Mouse (Mus musculus) ES-E14 (cell line): ENCODE results near the gene Tma7. TPM values are rescaled to one million over a fixed set of nuclear protein-coding genes. Genes with fewer than 3 reads are reported as not detected.

Experiments used
- DNase-seq: peaks from one replicate; pipeline ENCODE4 v3.0.0-alpha.2; 2013; ENCODE audit warnings: low read depth, low spot score
- H3K27ac ChIP-seq: 2 replicates; pipeline ENCODE4 v1.5.1; 2012; ENCODE audit warnings: low read depth, mild to moderate bottlenecking, low read length, moderate library complexity, mixed read lengths; ENCODE audit not compliant: poor library complexity, insufficient read depth, severe bottlenecking
- H3K36me3 ChIP-seq: 2 replicates; pipeline ENCODE4 v1.6.1; 2012; ENCODE audit warnings: mild to moderate bottlenecking, low read length, moderate library complexity, mixed read lengths; ENCODE audit not compliant: control insufficient read depth, poor library complexity, insufficient read depth, severe bottlenecking
- H3K4me1 ChIP-seq, 2 experiments: fragments of 150-350 bp in 1 of 2; sonication (generic) in 1 of 2; 2 replicates each; pipeline ENCODE4 v1.6.1; 2012; ENCODE audit warnings: low read length in 2 of 2, mild to moderate bottlenecking in 1 of 2, mixed read lengths in 1 of 2; ENCODE audit not compliant: control insufficient read depth in 2 of 2, insufficient read depth in 2 of 2, poor library complexity in 1 of 2
- H3K4me3 ChIP-seq, 2 experiments: fragments of 150-350 bp in 1 of 2; sonication (generic) in 1 of 2; 2 replicates each; pipeline ENCODE4 v1.5.1; 2012; ENCODE audit warnings: low read length in 2 of 2, low read depth in 1 of 2, mild to moderate bottlenecking in 1 of 2, mixed read lengths in 1 of 2; ENCODE audit not compliant: insufficient read depth in 1 of 2, poor library complexity in 1 of 2, severe bottlenecking in 1 of 2
- H3K9ac ChIP-seq: 2 replicates; pipeline ENCODE4 v1.6.1; 2012; ENCODE audit warnings: low read depth, mild to moderate bottlenecking, low read length, mixed read lengths; ENCODE audit not compliant: poor library complexity, insufficient read depth, severe bottlenecking
- H3K9me3 ChIP-seq: fragments of 150-350 bp; sonication (generic); 2 replicates; pipeline ENCODE4 v1.6.1; 2012; ENCODE audit warnings: low read depth, mild to moderate bottlenecking, low read length; ENCODE audit not compliant: control insufficient read depth, insufficient read depth
- CHD2 ChIP-seq: IDR thresholded peaks from 2 replicates; pipeline ENCODE4 v1.6.1; 2014; ENCODE audit warnings: mild to moderate bottlenecking, low read depth, low read length, inconsistent platforms
- HCFC1 ChIP-seq: IDR thresholded peaks from 2 replicates; pipeline ENCODE4 v1.6.1; 2012; ENCODE audit warnings: low read length, inconsistent platforms, borderline replicate concordance; ENCODE audit not compliant: insufficient read depth
- MAFK ChIP-seq: IDR thresholded peaks from 2 replicates; pipeline ENCODE4 v1.6.1; 2014; ENCODE audit warnings: mild to moderate bottlenecking, low read depth, low read length, inconsistent platforms; ENCODE audit not compliant: insufficient read depth
- ZC3H11A ChIP-seq: IDR thresholded peaks from 2 replicates; pipeline ENCODE4 v1.6.1; 2012; ENCODE audit warnings: low read depth, mild to moderate bottlenecking, inconsistent platforms, low read length, borderline replicate concordance
- ZNF384 ChIP-seq: IDR thresholded peaks from 2 replicates; pipeline ENCODE4 v1.6.1; 2012; ENCODE audit warnings: low read depth, low read length, inconsistent platforms
- in situ Hi-C, 2 experiments: fragments of 600-800 bp; cut with MboI; formaldehyde crosslinking; loops; one replicate each; pipeline ENCODE4 v1.15.1; 2025; ENCODE audit warnings: low sequenced_read_pairs in 2 of 2, inconsistent platforms in 1 of 2; ENCODE audit not compliant: unreplicated experiment in 2 of 2
- total RNA-seq: library from RNA; depleted of rRNA; stranded (reverse); fragments of 300-350 nt; gene quantifications from 2 replicates; pipeline ENCODE4 v1.2.3, GENCODE M21; 2012

The Tma7 gene
- total RNA-seq, 1 experiment: 347 TPM

GRCm38 (mm10) chr9:109032435-109032834 lies 50.0 kb downstream of the Tma7 start:
- Histone ChIP-seq H3K4me1 (peaks cover 0 to 12% of the 10 kb centered on the region in 2 experiments; a peak in 1 of 4 replicates), H3K27ac (no peak overlapping the region), H3K9ac (no peak overlapping the region), H3K4me3 (no peak overlapping the region), H3K36me3 (no peaks in the 10 kb centered on the region), H3K9me3 (no peaks in the 10 kb centered on the region)
- TF ChIP-seq ZNF384 (no peak), CHD2 (no peak), ZC3H11A (no peak), HCFC1 (no peak), MAFK (no peak)
- in situ Hi-C loops: no loop called here
- no peak for DNase-seq

GRCm38 (mm10) chr9:109031686-109032085 lies 50.7 kb downstream of the Tma7 start:
- H3K9ac ChIP-seq: no peak overlapping the region
- H3K9me3 ChIP-seq: no peaks in the 10 kb centered on the region
- no peak overlapping the region for H3K27ac ChIP-seq
- no peak for DNase-seq
- H3K4me1 ChIP-seq: peaks cover 0 to 12% of the 10 kb centered on the region in 2 experiments; a peak in 1 of 4 replicates
- H3K4me3 ChIP-seq: no peak overlapping the region
- no peaks in the 10 kb centered on the region for H3K36me3 ChIP-seq
- in situ Hi-C loops: no loop called here
- no peak for TF ChIP-seq CHD2
- TF ChIP-seq MAFK: no peak
- no peak for TF ChIP-seq ZNF384

- Histone ChIP-seq H3K9ac (no peak overlapping the region), H3K4me1 (peaks cover 0 to 12% of the 10 kb centered on the region in 2 experiments; a peak in 1 of 4 replicates), H3K27ac (no peak overlapping the region), H3K36me3 (no peaks in the 10 kb centered on the region), H3K4me3 (no peak overlapping the region), H3K9me3 (no peaks in the 10 kb centered on the region)
- TF ChIP-seq CHD2 (no peak), ZC3H11A (no peak), MAFK (no peak), ZNF384 (no peak), HCFC1 (no peak)
- in situ Hi-C loops: no loop called here
- no peak for DNase-seq
Observed at GRCm38 (mm10) chr9:109031001-109031400, 51.4 kb downstream of the Tma7 start.

GRCm38 (mm10) chr9:109030312-109030711 lies 52.1 kb downstream of the Tma7 start:
- Histone ChIP-seq H3K9ac (no peak overlapping the region), H3K4me1 (peaks cover 0 to 12% of the 10 kb centered on the region in 2 experiments; a peak in 1 of 4 replicates), H3K4me3 (no peak overlapping the region), H3K27ac (no peak overlapping the region), H3K9me3 (no peaks in the 10 kb centered on the region), H3K36me3 (no peaks in the 10 kb centered on the region)
- in situ Hi-C loops: no loop called here
- TF ChIP-seq ZC3H11A (no peak), MAFK (no peak), CHD2 (no peak), HCFC1 (no peak), ZNF384 (no peak)
- no peak for DNase-seq

GRCm38 (mm10) chr9:109028919-109029318 lies 53.5 kb downstream of the Tma7 start:
- no peak overlapping the region for H3K4me3 ChIP-seq
- in situ Hi-C loops: no loop called here
- no peak for TF ChIP-seq MAFK
- no peak for TF ChIP-seq ZC3H11A
- no peak for TF ChIP-seq HCFC1
- no peak for TF ChIP-seq CHD2
- TF ChIP-seq ZNF384: no peak
- no peak for DNase-seq
- no peak overlapping the region for H3K27ac ChIP-seq
- peaks cover 0 to 12% of the 10 kb centered on the region in 2 experiments; a peak in 1 of 4 replicates for H3K4me1 ChIP-seq
- no peaks in the 10 kb centered on the region for H3K36me3 ChIP-seq
- no peaks in the 10 kb centered on the region for H3K9me3 ChIP-seq
- no peak overlapping the region for H3K9ac ChIP-seq
